Mouse (Mus musculus) c-Kit-positive CD71-negative TER-119-negative erythroid progenitor cells, embryonic 14.5 days (primary cell): ENCODE data around the gene Tmem163.

ENCODE experiments used
- DNase-seq: peaks from one replicate; pipeline ENCODE4 v3.0.0-alpha.2; 2013; ENCODE audit warnings: low read depth

Tmem163 gene

DNA sequence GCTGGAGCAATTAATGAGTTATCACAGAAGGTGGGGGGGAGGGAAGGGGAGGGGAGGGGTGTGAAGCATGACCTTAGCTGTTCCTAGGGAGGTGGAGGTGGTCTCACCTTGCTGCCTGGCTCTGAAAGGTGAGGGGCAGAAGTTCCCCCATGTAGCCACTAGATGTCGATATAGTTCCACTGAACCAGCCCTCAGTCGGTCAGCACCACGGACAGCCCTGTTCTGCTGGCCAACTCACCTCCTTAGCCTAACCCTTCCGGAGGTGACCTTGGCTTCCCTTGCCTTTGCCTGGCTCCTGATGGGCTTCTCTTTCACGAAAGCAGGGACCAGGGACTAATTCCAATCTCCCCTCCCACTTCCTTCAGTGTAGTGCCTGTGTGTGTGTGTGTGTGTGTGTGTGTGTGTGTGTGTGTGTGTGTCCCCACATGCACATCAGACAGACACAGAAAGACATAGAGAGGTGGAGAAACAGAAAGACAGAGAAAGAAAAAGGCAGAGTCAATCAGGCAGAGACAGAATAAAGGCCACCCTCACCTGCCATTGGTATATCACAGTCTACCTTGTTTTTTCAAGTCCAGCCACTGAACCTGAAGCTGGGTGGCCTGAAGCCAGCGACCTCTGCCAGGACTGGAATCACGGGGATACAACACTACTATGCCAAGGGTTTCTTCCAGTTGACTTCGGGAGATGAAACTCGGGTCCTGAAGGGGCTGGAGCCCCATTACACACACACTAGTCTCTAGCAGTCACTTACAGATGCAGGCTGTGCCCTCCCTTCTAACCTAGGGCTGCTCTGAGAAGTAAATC is 182.4 kb downstream of the Tmem163 start:
- peak; percentile 39 for DNase-seq

DNA sequence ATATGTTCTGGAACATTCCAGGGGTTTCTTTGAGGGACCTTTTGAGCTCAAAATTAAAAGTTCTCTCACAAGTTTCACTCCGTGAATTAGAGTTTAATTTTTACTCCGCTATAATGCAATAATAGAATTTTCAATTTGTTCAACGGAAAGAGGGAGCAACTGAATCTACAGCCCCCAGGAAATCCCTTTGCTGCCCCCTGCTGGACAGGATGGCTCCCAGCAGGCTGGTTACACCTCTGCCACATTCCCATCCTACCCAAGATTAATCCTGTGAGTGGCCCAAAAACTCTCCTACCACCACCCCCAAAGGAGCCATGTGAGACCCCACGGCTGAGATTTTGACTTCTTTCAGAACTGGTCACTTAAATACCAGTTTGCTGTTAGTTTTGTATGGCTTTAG is 192.2 kb downstream of the Tmem163 start:
- no peak for DNase-seq

DNA sequence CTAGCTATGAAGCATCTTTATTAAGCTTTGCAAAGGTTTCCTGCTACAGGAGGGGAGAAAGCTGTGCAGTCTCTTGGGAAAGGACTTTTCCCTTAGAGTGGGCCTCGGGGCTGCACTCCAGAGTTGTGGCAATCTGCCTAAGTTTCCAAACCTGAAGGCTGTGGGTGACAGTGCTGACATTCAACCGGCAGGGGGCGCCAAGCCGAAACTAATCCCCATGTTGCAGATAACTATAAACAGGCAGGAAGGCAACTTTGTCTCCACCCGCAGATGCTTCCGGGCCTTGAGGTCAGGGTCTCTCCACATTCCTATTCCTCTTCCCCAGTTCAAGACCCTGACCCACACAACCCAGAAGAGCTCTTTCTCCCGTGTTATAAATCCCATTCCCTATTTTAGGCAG is 194.5 kb downstream of the Tmem163 start:
- peak; percentile 38 for DNase-seq

DNA sequence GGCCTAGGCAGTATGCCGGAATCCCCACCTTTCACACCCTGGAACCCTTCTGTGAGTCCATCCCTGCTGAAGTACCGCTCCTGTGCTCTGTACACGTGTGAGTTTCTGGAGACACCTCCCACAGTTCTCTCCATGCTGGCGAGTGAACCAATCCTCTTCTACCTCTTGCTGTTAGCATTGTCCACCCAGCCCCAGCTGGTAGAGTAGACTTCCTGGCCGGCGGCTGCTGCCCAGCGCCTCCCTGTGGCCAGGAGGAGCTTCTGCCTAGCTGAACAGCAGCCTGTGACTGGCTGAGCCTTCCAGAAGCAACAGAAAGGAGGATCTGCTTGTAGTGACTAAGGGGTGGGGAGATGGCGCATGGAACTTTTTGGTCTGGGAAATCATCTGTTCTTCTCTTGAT is 195.2 kb downstream of the Tmem163 start:
- no peak for DNase-seq

DNA sequence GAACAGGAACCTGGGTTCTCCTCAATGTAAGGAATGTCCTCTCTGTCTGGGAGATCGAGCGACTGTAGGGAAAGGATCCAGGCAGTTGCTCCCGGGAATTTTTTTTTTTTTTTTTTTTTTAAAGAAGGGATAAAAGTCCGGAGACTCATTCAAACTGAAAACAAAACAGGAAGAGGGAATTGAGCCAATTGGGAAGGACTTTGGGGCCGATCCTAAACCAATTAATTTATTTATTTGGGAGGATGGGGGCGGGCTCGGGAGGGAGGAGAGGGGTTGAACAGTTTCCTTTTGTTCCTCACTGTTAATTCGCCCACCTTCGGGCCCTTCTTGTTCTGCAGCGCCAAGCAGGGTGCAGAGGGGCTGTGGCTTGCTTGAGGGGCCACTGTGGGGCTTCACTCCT is 196.4 kb downstream of the Tmem163 start:
- no peak for DNase-seq

DNA sequence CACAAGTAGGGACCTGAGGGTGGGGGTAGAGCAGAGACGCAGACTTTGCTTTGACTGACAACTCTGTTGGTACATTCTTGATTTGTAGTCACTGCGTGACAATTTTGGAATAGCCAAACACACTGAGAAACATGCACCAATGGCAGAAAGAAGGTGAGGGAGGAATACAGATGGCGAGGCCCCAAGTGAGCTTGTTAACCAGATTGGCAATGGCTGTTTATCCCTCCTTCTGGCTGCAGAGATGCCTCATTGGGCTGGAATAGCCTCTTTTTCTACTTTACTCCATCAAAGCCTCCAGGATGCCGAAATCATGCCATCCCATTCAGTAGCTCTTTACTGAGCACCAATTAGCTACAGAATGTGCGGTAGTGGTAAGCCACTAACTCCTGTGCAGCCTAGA is 203.6 kb downstream of the Tmem163 start:
- DNase-seq, result no peak

DNA sequence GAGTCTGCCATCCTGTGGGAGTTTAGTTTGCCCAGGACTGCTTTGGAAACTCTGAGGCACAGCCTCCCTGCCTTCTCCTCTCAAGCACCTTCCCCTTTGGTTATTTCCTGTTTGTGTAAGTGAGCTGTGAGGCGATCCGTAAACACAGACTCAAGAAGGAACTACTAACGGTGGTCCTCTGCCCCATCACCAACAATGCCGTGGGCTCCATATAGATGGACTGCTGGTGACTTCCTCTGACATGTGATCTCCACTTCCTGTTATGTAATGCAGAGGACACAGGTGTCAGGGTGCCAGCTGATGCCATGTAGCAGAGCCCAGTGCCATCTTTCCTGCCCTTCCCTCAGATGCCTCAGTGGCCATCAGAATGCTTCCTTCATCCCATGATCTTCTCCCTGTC is 209.2 kb downstream of the Tmem163 start:
- no peak for DNase-seq

DNA sequence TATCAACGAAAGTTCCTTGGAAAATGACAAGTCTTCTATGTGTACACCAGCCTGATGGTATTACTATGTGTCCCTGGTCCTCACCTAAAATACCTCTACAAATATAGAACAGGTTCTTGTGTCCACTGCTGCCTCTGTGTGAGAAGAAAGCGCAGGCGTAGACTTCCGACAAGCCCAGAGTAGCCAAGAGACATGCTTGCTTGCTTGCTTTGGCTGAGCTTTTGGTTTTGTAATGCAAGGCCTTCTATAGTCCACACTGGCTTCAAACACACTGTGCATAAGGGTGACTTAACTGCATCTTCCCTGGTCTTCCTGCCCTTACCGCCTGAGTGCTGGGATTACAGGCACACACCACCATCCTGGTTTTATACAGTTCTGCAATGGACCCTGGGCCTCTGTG is 212.1 kb downstream of the Tmem163 start:
- DNase-seq, result no peak

DNA sequence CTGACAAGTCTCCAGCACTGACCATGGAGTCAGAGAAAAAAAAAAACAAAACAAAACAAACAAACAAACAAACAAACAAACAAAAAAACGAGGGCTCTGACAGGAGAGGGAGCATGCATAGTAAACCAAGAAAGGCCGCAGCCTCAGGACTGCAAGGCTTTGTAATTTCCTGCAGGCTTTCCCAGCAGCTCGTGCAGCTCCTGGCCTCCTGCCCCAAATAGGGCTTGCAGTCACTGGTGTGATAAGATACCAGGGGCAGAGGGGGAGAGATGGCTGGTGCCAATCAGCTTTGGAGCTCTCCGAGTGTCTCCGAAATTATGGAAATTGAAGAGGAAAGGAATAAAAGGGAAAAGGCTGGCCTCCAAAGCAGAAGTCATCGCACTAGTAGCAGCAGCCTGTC is 214.1 kb downstream of the Tmem163 start:
- DNase-seq, result no peak

DNA sequence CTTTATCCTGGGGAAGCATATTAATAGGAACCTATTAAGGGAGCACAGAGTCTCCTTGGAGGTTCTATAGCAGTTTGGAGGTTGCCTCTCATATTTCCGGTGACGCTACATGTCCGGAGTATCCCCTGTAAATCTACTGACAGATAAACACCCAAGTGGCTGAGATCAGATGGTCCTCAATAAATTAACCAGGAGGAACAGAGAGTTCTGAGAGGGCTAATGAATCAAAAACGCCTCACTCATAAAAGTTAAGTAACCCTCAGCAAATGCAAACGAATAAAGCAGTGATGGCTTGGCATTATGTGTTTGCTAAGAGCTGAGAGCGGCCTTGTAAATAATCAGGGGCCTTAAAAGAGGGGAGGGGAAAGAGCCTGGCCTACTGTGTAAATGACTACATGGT is 215.3 kb downstream of the Tmem163 start:
- no peak for DNase-seq

DNA sequence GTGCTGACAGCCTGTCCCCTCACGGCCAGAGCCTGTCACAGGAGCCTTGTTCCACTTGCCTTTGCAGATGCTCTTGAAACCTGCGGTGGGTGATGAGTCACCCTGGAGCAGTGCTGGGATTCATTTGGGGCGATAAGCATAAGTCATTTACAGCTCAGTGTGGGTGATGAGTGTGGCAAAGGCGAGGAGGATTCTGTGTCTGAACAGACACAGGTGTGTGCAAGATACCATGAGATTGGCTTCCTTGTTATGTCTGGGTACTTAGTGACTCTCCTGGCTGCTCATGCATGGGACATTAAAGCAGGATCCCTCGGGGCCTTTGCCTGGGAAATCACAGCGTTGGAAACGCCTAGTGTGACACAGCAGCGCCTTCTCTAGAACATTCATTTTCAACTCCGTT is 218.3 kb downstream of the Tmem163 start:
- DNase-seq, result no peak

DNA sequence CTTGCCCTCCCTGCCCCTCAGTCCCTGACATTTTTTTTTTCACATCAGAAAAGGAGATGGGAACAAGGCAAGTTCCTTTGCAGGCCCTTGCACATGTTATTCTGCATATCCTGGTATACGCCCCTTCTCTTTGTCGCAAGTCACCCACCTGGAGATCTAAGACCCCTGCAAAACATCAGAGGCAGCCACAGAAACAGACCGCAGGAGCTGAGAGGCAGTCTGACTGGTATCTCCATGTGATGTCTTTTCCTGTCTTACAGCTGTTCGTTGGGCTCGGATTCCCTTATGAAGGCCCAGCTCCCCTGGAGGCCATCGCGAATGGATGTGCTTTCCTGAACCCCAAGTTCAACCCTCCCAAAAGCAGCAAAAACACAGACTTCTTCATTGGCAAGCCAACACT is 219.8 kb downstream of the Tmem163 start:
- no peak for DNase-seq

DNA sequence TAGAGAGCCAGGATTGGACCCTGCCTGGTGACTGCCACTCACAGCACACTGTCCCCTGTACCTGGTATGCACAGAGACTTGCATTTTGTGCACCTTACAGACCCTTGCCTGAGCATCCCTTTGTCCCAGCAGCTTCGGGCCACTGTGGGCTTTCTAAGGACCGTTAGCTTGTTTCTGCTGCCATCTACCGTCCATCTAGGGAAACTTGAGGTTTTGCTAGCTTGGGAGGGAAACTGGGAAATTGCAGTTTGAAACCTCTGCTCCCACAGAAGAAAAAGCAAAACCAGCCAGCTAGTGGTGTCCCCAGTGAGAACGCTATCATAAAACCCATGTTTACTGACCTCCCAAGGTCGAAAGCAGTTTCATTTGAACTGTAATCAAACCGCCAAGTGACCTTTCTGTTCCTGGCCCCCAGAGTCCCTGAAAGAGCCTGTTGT is 220.3 kb downstream of the Tmem163 start:
- peak; percentile 37 for DNase-seq

DNA sequence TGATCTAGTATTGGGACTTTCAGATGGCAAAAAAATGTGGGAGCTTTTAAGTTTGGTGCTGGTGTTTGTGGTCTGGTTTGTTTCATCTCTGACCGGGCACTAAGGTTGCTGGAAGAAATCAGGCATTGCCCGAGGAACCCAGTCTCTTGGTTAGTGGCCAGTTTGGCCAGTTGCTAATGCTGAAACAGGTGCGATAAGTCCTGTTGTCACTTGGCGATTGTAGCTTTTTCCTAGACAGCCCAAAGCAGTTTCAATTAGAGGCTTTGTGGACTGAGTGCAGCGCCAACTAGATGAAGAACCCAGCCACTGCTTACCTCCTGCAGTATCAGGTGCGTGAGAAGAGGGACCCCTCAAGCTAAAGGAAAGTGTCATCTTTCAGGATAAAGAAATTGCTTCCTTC is 226.0 kb downstream of the Tmem163 start:
- DNase-seq, result no peak

DNA sequence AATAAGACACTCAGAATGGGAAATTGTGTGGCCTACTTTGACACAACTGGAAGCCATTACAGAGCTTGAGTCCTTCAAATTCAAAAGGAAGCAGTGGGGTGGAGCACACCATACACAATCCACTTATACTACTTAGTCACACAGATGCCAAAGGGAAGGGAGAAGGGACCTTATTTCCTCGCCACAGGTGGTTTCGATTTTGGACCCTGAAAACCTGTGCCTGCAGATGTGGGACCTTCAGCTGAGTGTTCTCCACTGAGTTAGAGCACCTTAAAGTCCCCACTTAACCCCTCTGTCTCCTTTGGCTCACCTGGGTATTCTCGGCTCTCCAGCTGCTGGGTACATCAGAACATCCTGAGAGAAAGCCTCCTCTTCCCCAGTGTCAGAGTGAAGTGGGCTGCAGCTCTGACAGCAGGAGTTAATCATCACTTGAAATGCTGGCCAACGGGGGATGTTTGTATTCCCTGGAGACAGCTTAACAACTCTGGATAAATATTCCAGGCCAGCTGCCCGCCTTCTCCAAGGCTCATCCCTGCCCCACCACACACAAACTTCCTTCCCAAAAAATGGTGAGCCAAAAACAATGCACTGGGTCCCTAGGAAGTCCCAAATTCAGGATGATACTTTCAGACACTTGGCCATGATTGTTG is 234.4 kb downstream of the Tmem163 start:
- DNase-seq, result no peak

DNA sequence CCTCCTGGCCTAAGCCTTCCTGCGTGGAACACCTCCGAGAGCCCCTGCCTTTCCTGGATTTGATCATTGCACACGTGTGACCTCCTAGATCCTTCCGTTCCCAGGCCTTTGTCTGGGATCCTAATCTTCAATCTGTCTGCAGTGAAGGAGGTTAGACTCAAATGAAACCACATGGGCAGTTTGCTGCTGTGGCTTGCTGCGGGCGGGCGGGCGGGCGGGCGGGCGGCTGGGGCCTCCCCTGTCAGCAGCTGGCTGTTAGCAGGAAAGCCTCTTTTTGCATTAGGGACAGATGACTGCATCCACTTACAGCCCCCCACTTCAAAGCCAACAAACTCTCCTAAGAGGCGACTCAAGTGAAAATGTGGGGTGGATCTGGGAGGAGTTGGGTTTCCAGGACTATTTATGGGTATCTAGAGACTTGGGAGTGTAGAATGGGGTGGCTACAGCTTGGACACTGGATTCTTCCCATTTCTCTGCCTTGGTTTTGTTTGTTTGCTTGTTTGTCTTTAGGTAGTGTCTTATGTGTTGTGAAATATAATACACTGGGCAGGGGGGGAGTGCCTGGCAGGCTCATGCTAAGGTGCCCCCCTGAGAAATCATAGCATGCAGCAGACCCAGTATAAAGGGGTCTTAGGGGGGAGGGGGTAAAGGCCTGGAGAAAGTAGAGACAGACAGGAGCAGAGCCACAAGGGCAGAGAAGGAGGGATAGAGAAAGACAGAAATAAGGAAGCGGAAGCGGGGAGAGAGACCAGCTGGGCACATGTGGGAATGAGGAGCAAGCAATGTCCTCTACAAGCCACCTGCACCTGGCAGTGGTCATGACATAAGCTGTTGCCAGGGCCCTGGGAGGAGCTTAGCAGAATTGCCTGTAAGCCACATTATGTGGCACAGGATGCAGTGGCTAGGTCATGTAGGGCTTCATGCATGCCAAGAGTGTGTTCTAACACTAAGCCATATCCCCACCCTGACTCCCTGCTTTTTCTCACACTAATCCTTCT is 236.2 kb downstream of the Tmem163 start:
- DNase-seq, result no peak

DNA sequence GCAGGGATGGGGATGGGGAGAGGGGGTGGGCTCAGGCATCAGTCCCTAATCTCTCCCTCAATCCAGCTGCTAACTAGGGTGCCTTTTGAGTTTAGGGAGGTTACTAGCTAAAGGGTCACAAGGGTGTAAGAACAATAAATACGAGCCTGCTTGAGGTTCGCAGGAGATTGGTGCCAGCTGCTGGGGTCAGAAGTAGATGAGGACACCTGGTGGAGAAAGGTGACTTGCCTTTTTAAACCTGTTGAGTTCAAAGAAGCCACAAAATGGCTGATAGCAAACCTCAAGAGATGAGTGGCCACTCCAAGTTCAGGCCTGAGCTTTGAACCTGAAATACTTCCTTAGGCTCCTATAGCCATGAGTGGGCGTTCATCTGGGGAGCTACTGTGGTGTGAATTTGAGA is 237.6 kb downstream of the Tmem163 start:
- DNase-seq, result no peak

DNA sequence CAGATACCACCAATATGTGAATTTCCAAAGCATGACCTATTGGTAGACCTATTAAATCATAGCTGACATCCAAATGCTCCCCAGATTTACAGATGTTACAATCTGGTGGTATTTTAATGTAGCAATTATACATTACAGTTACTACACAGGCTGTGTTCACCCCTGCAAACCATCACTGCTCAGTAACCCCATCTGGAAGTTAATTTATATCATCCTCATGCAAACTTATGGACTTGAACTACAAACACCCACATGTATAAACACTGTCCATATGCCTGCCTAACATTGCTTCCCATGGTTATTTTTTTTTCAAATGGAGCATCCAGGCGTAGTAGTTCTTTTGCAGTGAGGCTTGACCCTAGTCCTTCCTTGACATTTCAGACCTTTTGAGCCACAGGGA is 238.3 kb downstream of the Tmem163 start:
- no peak for DNase-seq

DNA sequence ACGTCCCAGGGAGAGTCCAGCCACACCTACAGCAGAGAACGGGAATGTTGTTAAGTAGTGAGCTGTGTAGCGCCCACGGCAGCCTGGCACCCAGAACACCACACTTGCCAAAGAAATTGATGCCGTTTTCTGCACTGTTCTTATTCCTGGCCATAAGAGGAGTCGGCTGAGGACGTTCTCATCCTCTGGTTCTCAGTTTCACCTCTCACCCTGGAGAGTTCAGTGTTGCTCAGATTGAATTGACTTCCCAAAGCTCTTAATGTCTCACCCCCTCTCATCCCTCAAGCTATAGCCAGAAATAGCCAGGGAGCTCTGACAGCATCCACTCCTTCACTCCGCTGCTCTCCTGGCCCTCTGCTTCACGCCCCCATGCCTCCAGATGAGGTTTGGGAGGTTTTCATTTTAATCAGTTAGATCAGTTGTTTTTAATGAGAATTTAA is 239.9 kb downstream of the Tmem163 start:
- no peak for DNase-seq

DNA sequence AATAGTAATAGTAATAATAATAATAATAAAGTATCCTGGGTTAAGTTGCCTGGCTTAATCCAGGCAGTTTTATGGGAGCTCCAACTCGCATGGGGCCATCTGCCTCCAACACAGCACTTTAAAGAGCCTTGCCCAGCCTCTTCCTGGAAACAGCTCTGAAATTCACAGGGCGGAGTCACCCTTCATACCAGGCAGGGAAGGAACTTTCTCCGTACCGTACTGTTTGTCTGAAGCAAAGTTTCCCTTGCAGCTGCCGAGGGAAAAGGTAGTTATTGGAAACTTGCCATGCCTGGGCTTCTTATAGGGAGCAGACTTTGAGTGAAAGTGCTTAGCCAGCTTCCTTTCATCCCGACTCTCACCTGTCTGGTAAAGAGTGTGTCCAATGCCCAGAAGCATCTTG is 242.3 kb downstream of the Tmem163 start:
- DNase-seq, result no peak
